29 mouse cellular contexts compared by ENCODE assay signal in genomic region chr4:115780269-115780668, GRCm38 (mm10). TPM values are rescaled to one million over a fixed set of nuclear protein-coding genes. Genes with fewer than 3 reads are reported as not detected.
A peak's percentile ranks its signal among the peaks of the same experiment; 100 is the strongest.
DNase-seq lines count a peak whose midpoint lies in the region; ATAC-seq and TF ChIP-seq lines count a peak whose summit lies in the region.
"Had no signal": no experiment of that assay in that cellular context is flagged by ENCODE, and none has a peak within 500 bp of the region (broad histone marks: within the 10 kb centered on the region; RNA-seq: fewer than 3 reads in every experiment).

No protein-coding gene starts in this region.

- no peak for TF ChIP-seq POLR2A in testis, adult 2 months (IDR thresholded peaks at IDR 0.05; ENCODE audit: control insufficient read depth, low read depth, low read length)

- no peak overlapping the region for H3K27ac ChIP-seq in testis, adult 2 months (ENCODE audit: control insufficient read depth, insufficient read depth, low read depth, low read length)
- H3K27ac ChIP-seq: embryonic facial prominence, embryonic 12.5 days; heart, embryonic 15.5 days; limb, embryonic 12.5 days; liver, embryonic 15.5 days had no signal

- TF ChIP-seq CTCF in testis, adult 2 months (IDR thresholded peaks at IDR 0.05; ENCODE audit: control insufficient read depth, insufficient read depth, insufficient replicate concordance, low read depth, low read length) = no peak

- intact Hi-C loops in left cerebral cortex, postnatal 4 days (cut with DNase I) = no loop called here

- peak overlapping the region; percentile 61 for H3K4me3 ChIP-seq in testis, adult 2 months (ENCODE audit: control insufficient read depth, low read depth, low read length)
- H3K4me3 ChIP-seq: embryonic facial prominence, embryonic 12.5 days; heart, embryonic 15.5 days; limb, embryonic 12.5 days; liver, embryonic 15.5 days had no signal

- DNase-seq in frontal cortex, postnatal 25 days (ENCODE audit: low spot score in 2 of 2) = no peak
- peak; percentile 39 to 51 for DNase-seq in left cerebral cortex, adult 9 months (ENCODE audit: low spot score in 2 of 2)
- DNase-seq in left cerebral cortex, postnatal 4 days = no peak
- no peak for DNase-seq in testis, postnatal 14 days (ENCODE audit: low spot score)
- DNase-seq in cerebellum, adult 8-10 months = no peak
- DNase-seq: adrenal gland, postnatal 10 days; cerebellum, adult 11 months; cerebellum, adult 9-11 months; embryo, embryonic 11 days; gastrocnemius, postnatal 10 days; layer of hippocampus, adult 9-11 months; lung, embryonic 14.5 days; lung, postnatal 14 days; midbrain, embryonic 14.5 days; retina, postnatal 1 day had no signal

- H3K27me3 ChIP-seq in testis, adult 2 months (ENCODE audit: control insufficient read depth, insufficient read depth, low read length) = no peaks in the 10 kb centered on the region
- H3K27me3 ChIP-seq: CH12.LX; embryonic facial prominence, embryonic 12.5 days; heart, embryonic 15.5 days; limb, embryonic 12.5 days; liver, embryonic 15.5 days had no signal

- H3K4me1 ChIP-seq in testis, adult 2 months (ENCODE audit: control insufficient read depth, insufficient read depth, low read length) = peaks cover 9% of the 10 kb centered on the region; the same call in 1 of the 2 replicates
- H3K4me1 ChIP-seq: embryonic facial prominence, embryonic 12.5 days had no signal

- no peaks in the 10 kb centered on the region for H3K36me3 ChIP-seq in testis, adult 2 months (ENCODE audit: control insufficient read depth, insufficient read depth, low read length)

- peak; percentile 36; the same call in 1 of the 2 replicates for ATAC-seq in frontal cortex, adult (ENCODE audit: low TSS enrichment)
- ATAC-seq: forebrain, embryonic 14.5 days; hindbrain, embryonic 16.5 days had no signal

RNA-seq across cellular contexts. Expression of gene Tex38, which starts 0.5 kb away (rescaled TPM):
- under 1 TPM in 1 of 2 experiments, not detected in 1; 0.66 TPM for total RNA-seq in left cerebral cortex, postnatal 4 days (2021)
- 71.9 and 78.8 TPM in 2 replicates for polyA plus RNA-seq in testis, adult 2 months (2012; rRNA removed)
- total RNA-seq: ES-E14; left cerebral cortex, adult 18-20 months; liver, adult 2 months; monocyte, adult 5-6 weeks had no signal
- polyA plus RNA-seq: C2C12; forebrain, embryonic 14.5 days; heart, embryonic 15.5 days; liver, embryonic 15.5 days; lung, embryonic 14.5 days had no signal

RNA-seq across cellular contexts. Expression of gene Atpaf1, which starts 4.3 kb away (rescaled TPM):
- 10 to 100 TPM; 23.4 to 26.3 TPM for total RNA-seq in left cerebral cortex, postnatal 4 days (2021)
- 11.3 and 12.0 TPM in 2 replicates for polyA plus RNA-seq in testis, adult 2 months (2012; rRNA removed)

RNA-seq across cellular contexts. Expression of gene Efcab14, which starts 42.7 kb away (rescaled TPM):
- 10 to 100 TPM; 20.7 to 22.7 TPM for total RNA-seq in left cerebral cortex, postnatal 4 days (2021)
- 18.3 and 21.8 TPM in 2 replicates for polyA plus RNA-seq in testis, adult 2 months (2012; rRNA removed)

RNA-seq across cellular contexts. Expression of gene Mob3c, which starts 47.6 kb away (rescaled TPM):
- 1 to 10 TPM; 3.9 TPM for total RNA-seq in left cerebral cortex, postnatal 4 days (2021)
- polyA plus RNA-seq in testis, adult 2 months (2012; rRNA removed) = 9.3 and 12.8 TPM in 2 replicates

RNA-seq across cellular contexts. Expression of gene Mknk1, which starts 58.7 kb away (rescaled TPM):
- 10 to 100 TPM; 28.8 to 29.8 TPM for total RNA-seq in left cerebral cortex, postnatal 4 days (2021)
- polyA plus RNA-seq in testis, adult 2 months (2012; rRNA removed) = 29.4 and 31.2 TPM in 2 replicates

Comparison
In these comparisons a context has a peak if more than half of its experiments do, and no peak if none do; other contexts are left out.
1. DNase-seq: peak in left cerebral cortex, adult 9 months (2 of 2); none in frontal cortex, postnatal 25 days (0 of 2), left cerebral cortex, postnatal 4 days (single experiment), testis, postnatal 14 days (single experiment) and cerebellum, adult 8-10 months (single experiment).